Mouse (Mus musculus): ENCODE data around the gene Krt79. TPM values are rescaled to one million over a fixed set of nuclear protein-coding genes. Genes with fewer than 3 reads are reported as not detected.

Gene Krt79
- 0.38 and 0.78 TPM in 2 replicates for polyA plus RNA-seq (2014; fragmentation: Nextera tagmentation; extraction: Ambion mirVana)

- Histone ChIP-seq H3K9ac (replicated peaks; ENCODE audit: low read depth, low read length) (no peak within 1 kb of the TSS), H3K4me3 (ENCODE audit: low read depth, low read length) (no peak within 1 kb of the TSS), H3K36me3 (ENCODE audit: control insufficient read depth, insufficient read depth, low read length) (no peaks in the 10 kb centered on the region), H3K27ac (ENCODE audit: low read length) (no peak within 1 kb of the TSS), H3K4me2 (replicated peaks; ENCODE audit: low read depth, low read length) (no peak within 1 kb of the TSS), H3K9me3 (ENCODE audit: control insufficient read depth, low read depth, low read length) (no peaks in the 10 kb centered on the region), H3K4me1 (ENCODE audit: control insufficient read depth, insufficient read depth, low read length) (0 out of 2 replicates have a peak, but pooled peaks cover 3% of the 10 kb centered on the region), H3K27me3 (ENCODE audit: control insufficient read depth, insufficient read depth, low read length) (no peaks in the 10 kb centered on the region)
- no peak for ATAC-seq (ENCODE audit: insufficient number of reproducible peaks, insufficient read depth, low FRiP score, low read depth)
- WGBS: 60% methylated on average over 6 of the region's 6 CpGs
Observed at GRCm38 (mm10) chr15:101940274-101940829, at the start of gene Krt79. TSS of gene Krt79 (minus strand) at chr15:101940324.

GRCm38 (mm10) chr15:101988714-101989113 is 48.6 kb upstream of the Krt79 start:
- 72% methylated on average over 8 of the region's 8 CpGs for WGBS
- Histone ChIP-seq H3K4me1 (ENCODE audit: control insufficient read depth, insufficient read depth, low read length) (no peaks in the 10 kb centered on the region), H3K27ac (ENCODE audit: low read length) (no peak overlapping the region), H3K9ac (replicated peaks; ENCODE audit: low read depth, low read length) (no peak overlapping the region), H3K27me3 (ENCODE audit: control insufficient read depth, insufficient read depth, low read length) (no peaks in the 10 kb centered on the region), H3K9me3 (ENCODE audit: control insufficient read depth, low read depth, low read length) (no peaks in the 10 kb centered on the region), H3K4me3 (ENCODE audit: low read depth, low read length) (no peak overlapping the region), H3K4me2 (replicated peaks; ENCODE audit: low read depth, low read length) (no peak overlapping the region), H3K36me3 (ENCODE audit: control insufficient read depth, insufficient read depth, low read length) (no peaks in the 10 kb centered on the region)
- no peak for ATAC-seq (ENCODE audit: insufficient number of reproducible peaks, insufficient read depth, low FRiP score, low read depth)

GRCm38 (mm10) chr15:101988119-101988518 is 48.0 kb upstream of the Krt79 start:
- Histone ChIP-seq H3K9me3 (ENCODE audit: control insufficient read depth, low read depth, low read length) (no peaks in the 10 kb centered on the region), H3K27me3 (ENCODE audit: control insufficient read depth, insufficient read depth, low read length) (no peaks in the 10 kb centered on the region), H3K4me2 (replicated peaks; ENCODE audit: low read depth, low read length) (no peak overlapping the region), H3K9ac (replicated peaks; ENCODE audit: low read depth, low read length) (no peak overlapping the region), H3K36me3 (ENCODE audit: control insufficient read depth, insufficient read depth, low read length) (no peaks in the 10 kb centered on the region), H3K27ac (ENCODE audit: low read length) (no peak overlapping the region), H3K4me1 (ENCODE audit: control insufficient read depth, insufficient read depth, low read length) (no peaks in the 10 kb centered on the region), H3K4me3 (ENCODE audit: low read depth, low read length) (no peak overlapping the region)
- ATAC-seq (ENCODE audit: insufficient number of reproducible peaks, insufficient read depth, low FRiP score, low read depth): no peak
- under 1% methylated on average over 10 of the region's 10 CpGs for WGBS

- no peak overlapping the region for H3K4me2 ChIP-seq (replicated peaks; ENCODE audit: low read depth, low read length)
- H3K27me3 ChIP-seq (ENCODE audit: control insufficient read depth, insufficient read depth, low read length): no peaks in the 10 kb centered on the region
- no peak overlapping the region for H3K27ac ChIP-seq (ENCODE audit: low read length)
- H3K36me3 ChIP-seq (ENCODE audit: control insufficient read depth, insufficient read depth, low read length): no peaks in the 10 kb centered on the region
- no peak for ATAC-seq (ENCODE audit: insufficient number of reproducible peaks, insufficient read depth, low FRiP score, low read depth)
- H3K4me1 ChIP-seq (ENCODE audit: control insufficient read depth, insufficient read depth, low read length): no peaks in the 10 kb centered on the region
- WGBS: 6% methylated on average over 6 of the region's 6 CpGs
- H3K9ac ChIP-seq (replicated peaks; ENCODE audit: low read depth, low read length): no peak overlapping the region; the same call in 1 of the 2 replicates
- no peak overlapping the region for H3K4me3 ChIP-seq (ENCODE audit: low read depth, low read length)
- H3K9me3 ChIP-seq (ENCODE audit: control insufficient read depth, low read depth, low read length): no peaks in the 10 kb centered on the region
Observed at GRCm38 (mm10) chr15:101984746-101985145, 44.6 kb upstream of the Krt79 start.

GRCm38 (mm10) chr15:101983949-101984601 is 44.0 kb upstream of the Krt79 start:
- H3K27ac ChIP-seq (ENCODE audit: low read length): peak overlapping the region; percentile 63; the same call in 1 of the 2 replicates
- H3K27me3 ChIP-seq (ENCODE audit: control insufficient read depth, insufficient read depth, low read length): no peaks in the 10 kb centered on the region
- peak; percentile 89 for ATAC-seq (ENCODE audit: insufficient number of reproducible peaks, insufficient read depth, low FRiP score, low read depth)
- no peak overlapping the region; the same call in 1 of the 2 replicates for H3K4me3 ChIP-seq (ENCODE audit: low read depth, low read length)
- no peak overlapping the region; the same call in 1 of the 2 replicates for H3K9ac ChIP-seq (replicated peaks; ENCODE audit: low read depth, low read length)
- H3K4me2 ChIP-seq (replicated peaks; ENCODE audit: low read depth, low read length): peak overlapping the region; percentile 35
- H3K36me3 ChIP-seq (ENCODE audit: control insufficient read depth, insufficient read depth, low read length): no peaks in the 10 kb centered on the region
- WGBS: 4% methylated on average over 15 of the region's 15 CpGs
- no peaks in the 10 kb centered on the region for H3K4me1 ChIP-seq (ENCODE audit: control insufficient read depth, insufficient read depth, low read length)
- H3K9me3 ChIP-seq (ENCODE audit: control insufficient read depth, low read depth, low read length): no peaks in the 10 kb centered on the region

GRCm38 (mm10) chr15:101983315-101983948 is 43.3 kb upstream of the Krt79 start:
- Histone ChIP-seq H3K27ac (ENCODE audit: low read length) (peak overlapping the region; percentile 63; the same call in 1 of the 2 replicates), H3K27me3 (ENCODE audit: control insufficient read depth, insufficient read depth, low read length) (no peaks in the 10 kb centered on the region), H3K4me1 (ENCODE audit: control insufficient read depth, insufficient read depth, low read length) (no peaks in the 10 kb centered on the region), H3K9me3 (ENCODE audit: control insufficient read depth, low read depth, low read length) (no peaks in the 10 kb centered on the region), H3K36me3 (ENCODE audit: control insufficient read depth, insufficient read depth, low read length) (no peaks in the 10 kb centered on the region), H3K4me3 (ENCODE audit: low read depth, low read length) (no peak overlapping the region), H3K4me2 (replicated peaks; ENCODE audit: low read depth, low read length) (peak overlapping the region; percentile 35), H3K9ac (replicated peaks; ENCODE audit: low read depth, low read length) (no peak overlapping the region)
- WGBS: 78% methylated on average over 13 of the region's 13 CpGs
- no peak for ATAC-seq (ENCODE audit: insufficient number of reproducible peaks, insufficient read depth, low FRiP score, low read depth)

- Histone ChIP-seq H3K36me3 (ENCODE audit: control insufficient read depth, insufficient read depth, low read length) (no peaks in the 10 kb centered on the region), H3K9ac (replicated peaks; ENCODE audit: low read depth, low read length) (no peak overlapping the region), H3K27ac (ENCODE audit: low read length) (peak overlapping the region; percentile 75; the same call in 1 of the 2 replicates), H3K9me3 (ENCODE audit: control insufficient read depth, low read depth, low read length) (no peaks in the 10 kb centered on the region), H3K4me2 (replicated peaks; ENCODE audit: low read depth, low read length) (no peak overlapping the region), H3K4me3 (ENCODE audit: low read depth, low read length) (no peak overlapping the region), H3K4me1 (ENCODE audit: control insufficient read depth, insufficient read depth, low read length) (peaks cover 20% of the 10 kb centered on the region), H3K27me3 (ENCODE audit: control insufficient read depth, insufficient read depth, low read length) (no peaks in the 10 kb centered on the region)
- 46% methylated on average over 6 of the region's 6 CpGs for WGBS
- no peak for ATAC-seq (ENCODE audit: insufficient number of reproducible peaks, insufficient read depth, low FRiP score, low read depth)
Observed at GRCm38 (mm10) chr15:101980849-101981248, 40.7 kb upstream of the Krt79 start.

GRCm38 (mm10) chr15:101977043-101977726 is 37.1 kb upstream of the Krt79 start:
- Histone ChIP-seq H3K4me2 (replicated peaks; ENCODE audit: low read depth, low read length) (peak overlapping the region; percentile 50), H3K27me3 (ENCODE audit: control insufficient read depth, insufficient read depth, low read length) (no peaks in the 10 kb centered on the region), H3K36me3 (ENCODE audit: control insufficient read depth, insufficient read depth, low read length) (no peaks in the 10 kb centered on the region), H3K27ac (ENCODE audit: low read length) (peak overlapping the region; percentile 92), H3K4me3 (ENCODE audit: low read depth, low read length) (peak overlapping the region; percentile 20), H3K9me3 (ENCODE audit: control insufficient read depth, low read depth, low read length) (no peaks in the 10 kb centered on the region), H3K9ac (replicated peaks; ENCODE audit: low read depth, low read length) (peak overlapping the region; percentile 43), H3K4me1 (ENCODE audit: control insufficient read depth, insufficient read depth, low read length) (peaks cover 35% of the 10 kb centered on the region)
- ATAC-seq (ENCODE audit: insufficient number of reproducible peaks, insufficient read depth, low FRiP score, low read depth): peak; percentile 90
- 2% methylated on average over 39 of the region's 39 CpGs for WGBS
